Mouse (Mus musculus): Measurements from ENCODE around the gene H1foo. TPM values are rescaled to one million over a fixed set of nuclear protein-coding genes. Genes with fewer than 3 reads are reported as not detected.

H1foo gene
- polyA plus RNA-seq (2012; rRNA removed), result not detected in 2 replicates

DNA sequence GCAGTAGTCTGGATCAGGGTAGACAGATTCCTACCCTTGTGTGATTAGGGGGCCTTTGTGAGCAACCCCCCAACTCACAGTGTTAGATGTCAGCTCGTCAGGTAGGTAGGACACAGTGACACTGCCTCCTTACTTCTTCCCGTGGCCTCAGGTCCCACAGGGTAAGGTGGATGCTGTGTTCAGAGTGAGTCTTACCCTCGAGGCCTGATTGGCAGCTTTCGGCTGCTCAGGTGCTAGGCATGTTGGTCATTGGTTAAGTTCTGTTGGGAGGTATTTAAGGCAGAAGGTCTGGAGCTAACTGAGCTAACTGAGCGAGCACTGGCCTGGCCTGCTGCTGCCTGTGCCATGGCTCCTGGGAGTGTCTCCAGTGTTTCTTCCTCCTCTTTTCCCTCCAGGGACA lies at the start of gene H1foo:
Gene H1foo (plus strand): TSS at position 301 of the 400 bp plus-strand sequence.

DNA sequence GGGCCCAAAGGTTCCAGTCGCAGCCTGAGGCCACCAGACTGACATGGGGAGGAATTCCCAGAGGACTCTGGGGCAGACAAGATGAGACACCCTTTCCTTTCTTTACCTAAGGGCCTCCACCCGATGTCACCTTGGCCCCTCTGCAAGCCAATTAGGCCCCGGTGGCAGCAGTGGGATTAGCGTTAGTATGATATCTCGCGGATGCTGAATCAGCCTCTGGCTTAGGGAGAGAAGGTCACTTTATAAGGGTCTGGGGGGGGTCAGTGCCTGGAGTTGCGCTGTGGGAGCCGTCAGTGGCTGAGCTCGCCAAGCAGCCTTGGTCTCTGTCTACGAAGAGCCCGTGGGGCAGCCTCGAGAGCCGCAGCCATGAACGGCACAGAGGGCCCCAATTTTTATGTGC lies 13.1 kb upstream of the H1foo start, which contains the start of gene Rho:
Gene Rho (plus strand): TSS at position 110 of the 400 bp plus-strand sequence.

DNA sequence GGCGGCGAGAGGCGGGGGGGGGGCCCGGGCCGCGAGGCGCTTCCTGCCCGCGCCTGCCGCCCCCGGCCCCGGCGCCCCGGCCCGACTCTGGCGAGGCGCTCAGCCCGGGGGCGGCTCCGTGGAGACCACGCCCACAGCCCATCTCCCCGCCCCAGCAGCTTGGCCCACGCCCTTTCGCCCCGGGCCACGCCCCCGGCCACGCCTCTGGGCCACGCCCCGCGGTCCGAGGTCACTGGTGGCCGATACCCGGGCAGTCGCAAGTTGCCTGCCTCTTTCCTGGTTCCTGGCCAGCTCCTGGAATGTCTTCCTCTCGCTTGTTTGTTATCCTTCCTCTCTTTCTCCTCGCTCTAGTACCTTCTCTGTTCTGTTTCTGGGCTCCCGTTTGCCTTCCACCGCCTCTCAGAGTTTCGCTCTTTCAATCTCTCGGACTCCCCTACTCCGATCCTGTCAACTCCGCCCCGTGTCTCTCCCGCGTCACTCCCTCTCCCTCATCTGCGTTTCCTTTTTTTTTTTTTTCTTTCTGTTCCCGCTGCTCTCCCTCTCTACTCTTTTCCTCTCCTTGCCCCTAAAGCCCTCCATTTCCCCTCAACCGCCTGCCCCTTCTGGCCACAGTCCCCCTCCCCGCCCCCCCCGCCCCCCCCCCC lies 50.3 kb downstream of the H1foo start, which contains the start of gene Plxnd1:
Gene Plxnd1 (minus strand): TSS at position 129 of the 644 bp plus-strand sequence.

Other genes starting within 250 kb of the H1foo start
- gene Tmem40, start 182.5 kb upstream of the H1foo start, polyA plus RNA-seq (2012; rRNA removed), result 1.2 and 1.5 TPM in 2 replicates
- gene Cand2, start 170.4 kb upstream of the H1foo start, polyA plus RNA-seq (2012; rRNA removed), result 30.7 and 32.0 TPM in 2 replicates
- 1,587 and 1,726 TPM in 2 replicates for gene Rpl32, start 136.2 kb upstream of the H1foo start, polyA plus RNA-seq (2012; rRNA removed)
- 4.1 and 4.2 TPM in 2 replicates for gene Efcab12, start 106.5 kb upstream of the H1foo start, polyA plus RNA-seq (2012; rRNA removed)
- 14.2 and 14.7 TPM in 2 replicates for gene Mbd4, start 91.6 kb upstream of the H1foo start, polyA plus RNA-seq (2012; rRNA removed)
- gene Ift122, start 91.5 kb upstream of the H1foo start, polyA plus RNA-seq (2012; rRNA removed), result 24.4 and 24.5 TPM in 2 replicates
- gene Rho, start 13.2 kb upstream of the H1foo start, polyA plus RNA-seq (2012; rRNA removed), result 1.0 and 1.4 TPM in 2 replicates
- gene Plxnd1, start 50.1 kb downstream of the H1foo start, polyA plus RNA-seq (2012; rRNA removed), result 39.9 and 42.4 TPM in 2 replicates
- gene Tmcc1, start 248.5 kb downstream of the H1foo start, polyA plus RNA-seq (2012; rRNA removed), result 41.5 and 46.1 TPM in 2 replicates

Measured in central nervous system, embryonic 14 days (tissue).